Mouse (Mus musculus) forebrain, embryonic 10.5 days (tissue): ENCODE measurements at regions not wholly inside any gene's neighbourhood (a gene's known extent, or its start where the extent isn't known, plus 50 kb on each side); places are given as distances from the start of the nearest gene placed in this dataset.

Experiments
- DNase-seq: peaks from one replicate; pipeline ENCODE4 v3.0.0-alpha.2; 2017; ENCODE audit warnings: low spot score; ENCODE audit errors: extremely low spot score
- H3K27ac ChIP-seq: fragments of 300-500 bp; sonication (generic); 2 replicates; pipeline ENCODE4 v1.5.1; 2016; ENCODE audit warnings: mild to moderate bottlenecking
- H3K27me3 ChIP-seq: fragments of 300-500 bp; sonication (generic); 2 replicates; pipeline ENCODE4 v1.6.1; 2016; ENCODE audit warnings: mild to moderate bottlenecking; ENCODE audit not compliant: poor library complexity, severe bottlenecking
- H3K36me3 ChIP-seq: fragments of 300-500 bp; sonication (generic); replicated peaks from 2 replicates; pipeline ENCODE4 v1.6.1; 2016; ENCODE audit warnings: mild to moderate bottlenecking, moderate library complexity
- H3K4me1 ChIP-seq: fragments of 300-500 bp; sonication (generic); 2 replicates; pipeline ENCODE4 v1.6.1; 2016
- H3K4me3 ChIP-seq: fragments of 300-500 bp; sonication (generic); 2 replicates; pipeline ENCODE4 v1.5.1; 2016; ENCODE audit warnings: mild to moderate bottlenecking, moderate library complexity
- H3K9me3 ChIP-seq: fragments of 300-500 bp; sonication (generic); 2 replicates; pipeline ENCODE4 v1.6.1; 2016; ENCODE audit warnings: mild to moderate bottlenecking, moderate library complexity
- WGBS: fragments of 180-500 bp; shearing (Covaris S2); methylation state at CpG from one replicate; pipeline ENCODE4 v1.1.7; 2016; 5-methylcytosine and 5-hydroxymethylcytosine counted together

GRCm38 (mm10) chr13:60273331-60273730, 96.2 kb upstream of the Gas1 start:
- Histone ChIP-seq H3K4me3 (no peak overlapping the region), H3K9me3 (peaks cover 12% of the 10 kb centered on the region; the same call in 1 of the 2 replicates), H3K27me3 (no peaks in the 10 kb centered on the region), H3K36me3 (no peaks in the 10 kb centered on the region), H3K27ac (no peak overlapping the region), H3K4me1 (peaks cover 12% of the 10 kb centered on the region; the same call in 1 of the 2 replicates)
- no peak for DNase-seq
- WGBS, result 91% methylated on average over 7 of the region's 7 CpGs

DNA sequence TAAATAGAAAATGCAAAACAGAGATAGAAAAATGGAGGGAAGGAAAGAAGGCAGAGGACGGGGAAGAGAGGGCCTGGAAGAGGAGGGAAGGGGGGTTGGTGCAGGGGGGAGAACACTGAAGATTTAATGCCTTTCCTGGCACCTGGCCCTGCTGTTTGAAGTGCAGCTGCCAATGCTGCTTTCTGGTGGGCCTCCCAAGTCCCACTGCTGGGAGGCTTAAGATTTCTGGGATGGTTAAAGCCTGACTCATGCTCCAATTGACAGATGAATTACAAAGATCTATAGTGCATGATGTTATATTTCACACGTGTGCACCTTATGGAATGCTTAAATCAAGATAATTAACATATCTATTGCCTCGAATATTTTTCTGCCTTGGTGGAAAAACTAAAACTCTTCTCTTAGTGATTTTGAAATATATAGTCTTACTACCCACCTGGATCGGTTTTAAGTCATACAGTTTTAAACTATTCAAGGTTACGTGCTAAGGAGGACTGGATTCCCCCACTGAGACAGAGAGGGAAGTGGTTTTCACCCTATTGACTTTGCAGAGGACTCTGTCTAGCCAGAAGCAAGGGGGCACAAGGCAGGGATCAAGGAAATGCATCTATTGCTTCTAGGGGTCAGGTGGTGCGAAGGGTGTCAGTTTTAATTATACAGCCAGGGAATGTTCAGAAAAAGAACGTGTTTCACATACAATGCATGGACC, 105.5 kb upstream of the Gas1 start:
- DNase-seq, result no peak

DNA sequence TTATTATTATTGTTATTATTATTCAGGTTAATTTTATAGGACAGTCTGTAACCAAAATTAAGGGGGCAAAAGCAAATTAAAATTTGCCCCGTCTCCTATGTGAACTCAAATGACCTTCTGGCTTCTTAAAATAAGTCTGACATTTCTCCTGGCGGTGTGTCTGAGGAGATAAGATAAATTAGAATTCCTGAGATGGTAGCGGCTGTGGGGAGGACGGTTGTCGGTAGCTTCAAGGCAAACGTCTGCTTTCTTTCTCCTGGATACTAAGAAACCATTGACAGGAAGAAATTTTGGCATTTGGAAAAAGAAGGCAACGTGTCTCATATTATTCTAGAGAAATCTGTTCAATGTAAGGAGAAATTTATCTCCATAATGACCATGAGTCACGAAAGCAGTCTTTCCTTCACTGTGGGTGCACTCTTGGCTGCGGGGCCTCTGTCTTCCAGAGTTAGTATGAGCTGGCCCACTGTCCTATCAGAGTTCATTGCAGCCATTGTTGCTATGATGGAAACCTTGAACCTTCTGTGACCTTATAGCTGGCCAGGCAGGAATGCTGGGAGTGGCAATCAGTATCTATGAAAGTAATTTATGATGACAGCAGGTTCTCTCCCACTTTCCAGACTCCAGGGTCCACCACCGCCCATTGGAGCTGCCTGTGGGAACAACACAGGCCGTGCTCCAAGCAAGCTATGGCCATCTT, 109.5 kb upstream of the Gas1 start:
- peaks cover 9% of the 10 kb centered on the region; the same call in 1 of the 2 replicates for H3K4me1 ChIP-seq
- H3K36me3 ChIP-seq, result no peaks in the 10 kb centered on the region
- no peak for DNase-seq
- no peaks in the 10 kb centered on the region for H3K9me3 ChIP-seq
- H3K27me3 ChIP-seq, result no peaks in the 10 kb centered on the region
- no peak overlapping the region for H3K4me3 ChIP-seq
- 87% methylated on average over 11 of the region's 11 CpGs for WGBS
- no peak overlapping the region for H3K27ac ChIP-seq

More for the DNA sequence above, 105.5 kb upstream of the Gas1 start:
- WGBS, result 74% methylated on average over 7 of the region's 7 CpGs
- Histone ChIP-seq H3K27ac (no peak overlapping the region), H3K4me3 (no peak overlapping the region), H3K4me1 (peaks cover 9% of the 10 kb centered on the region; the same call in 1 of the 2 replicates), H3K9me3 (no peaks in the 10 kb centered on the region), H3K36me3 (no peaks in the 10 kb centered on the region), H3K27me3 (no peaks in the 10 kb centered on the region)

- H3K27ac ChIP-seq, result no peak overlapping the region
- no peak for DNase-seq
- no peaks in the 10 kb centered on the region for H3K27me3 ChIP-seq
- H3K4me3 ChIP-seq, result no peak overlapping the region
- H3K9me3 ChIP-seq, result no peaks in the 10 kb centered on the region
- WGBS, result 89% methylated on average over 3 of the region's 3 CpGs
- H3K36me3 ChIP-seq, result no peaks in the 10 kb centered on the region
- no peaks in the 10 kb centered on the region for H3K4me1 ChIP-seq
Measured at GRCm38 (mm10) chr13:60289650-60290049, 112.5 kb upstream of the Gas1 start.

GRCm38 (mm10) chr13:60290820-60291219, 113.7 kb upstream of the Gas1 start:
- H3K27me3 ChIP-seq, result no peaks in the 10 kb centered on the region
- no peak for DNase-seq
- H3K36me3 ChIP-seq, result no peaks in the 10 kb centered on the region
- H3K9me3 ChIP-seq, result no peaks in the 10 kb centered on the region
- WGBS, result 91% methylated on average over 4 of the region's 4 CpGs
- H3K27ac ChIP-seq, result no peak overlapping the region
- H3K4me3 ChIP-seq, result no peak overlapping the region
- 0 out of 2 replicates have a peak, but pooled peaks cover 6% of the 10 kb centered on the region for H3K4me1 ChIP-seq

DNA sequence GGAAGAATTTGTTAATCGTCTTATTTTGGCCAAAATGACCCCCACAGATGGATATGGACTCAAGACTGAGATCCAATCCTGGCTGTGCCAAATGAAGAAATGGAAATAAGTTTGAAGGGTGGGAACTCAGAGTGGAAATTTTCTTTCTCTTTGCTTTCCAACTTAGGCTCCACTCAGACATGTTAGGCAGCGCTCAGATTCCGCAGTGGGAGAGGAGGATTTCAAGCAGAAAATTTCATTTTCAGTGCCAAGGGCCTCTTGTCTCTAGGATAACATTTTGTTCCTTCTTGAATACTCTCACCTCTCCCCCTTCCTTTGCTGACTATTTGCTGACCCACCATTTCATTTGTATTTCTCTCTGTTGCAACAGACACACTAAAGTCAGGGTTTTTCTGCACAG, 114.2 kb upstream of the Gas1 start:
- no peak overlapping the region for H3K4me3 ChIP-seq
- no peak overlapping the region for H3K27ac ChIP-seq
- H3K36me3 ChIP-seq, result no peaks in the 10 kb centered on the region
- no peak for DNase-seq
- peaks cover 10% of the 10 kb centered on the region; the same call in 1 of the 2 replicates for H3K4me1 ChIP-seq
- no peaks in the 10 kb centered on the region for H3K27me3 ChIP-seq
- 95% methylated on average over 3 of the region's 3 CpGs for WGBS
- no peaks in the 10 kb centered on the region for H3K9me3 ChIP-seq

- DNase-seq, result peak; percentile 17
- no peaks in the 10 kb centered on the region for H3K27me3 ChIP-seq
- peak overlapping the region; percentile 25; the same call in 1 of the 2 replicates for H3K27ac ChIP-seq
- no peaks in the 10 kb centered on the region for H3K9me3 ChIP-seq
- peaks cover 18% of the 10 kb centered on the region; the same call in 1 of the 2 replicates for H3K4me1 ChIP-seq
- 62% methylated on average over 13 of the region's 13 CpGs for whole genome bisulfite sequencing
- no peak overlapping the region for H3K4me3 ChIP-seq
- no peaks in the 10 kb centered on the region for H3K36me3 ChIP-seq
Measured at GRCm38 (mm10) chr13:60296201-60296895, 119.2 kb upstream of the Gas1 start.

GRCm38 (mm10) chr13:60296896-60297275, 119.7 kb upstream of the Gas1 start:
- Histone ChIP-seq H3K4me1 (peaks cover 18% of the 10 kb centered on the region; the same call in 1 of the 2 replicates), H3K4me3 (no peak overlapping the region), H3K36me3 (no peaks in the 10 kb centered on the region), H3K9me3 (no peaks in the 10 kb centered on the region), H3K27me3 (no peaks in the 10 kb centered on the region), H3K27ac (no peak overlapping the region)
- no peak for DNase-seq
- WGBS, result 90% methylated on average over 6 of the region's 6 CpGs

- Histone ChIP-seq H3K4me1 (peaks cover 18% of the 10 kb centered on the region; the same call in 1 of the 2 replicates), H3K4me3 (no peak overlapping the region), H3K9me3 (no peaks in the 10 kb centered on the region), H3K27ac (no peak overlapping the region), H3K27me3 (no peaks in the 10 kb centered on the region), H3K36me3 (no peaks in the 10 kb centered on the region)
- no peak for DNase-seq
- WGBS, result 84% methylated on average over 2 of the region's 2 CpGs
Measured at GRCm38 (mm10) chr13:60298575-60298974, 121.4 kb upstream of the Gas1 start.

DNA sequence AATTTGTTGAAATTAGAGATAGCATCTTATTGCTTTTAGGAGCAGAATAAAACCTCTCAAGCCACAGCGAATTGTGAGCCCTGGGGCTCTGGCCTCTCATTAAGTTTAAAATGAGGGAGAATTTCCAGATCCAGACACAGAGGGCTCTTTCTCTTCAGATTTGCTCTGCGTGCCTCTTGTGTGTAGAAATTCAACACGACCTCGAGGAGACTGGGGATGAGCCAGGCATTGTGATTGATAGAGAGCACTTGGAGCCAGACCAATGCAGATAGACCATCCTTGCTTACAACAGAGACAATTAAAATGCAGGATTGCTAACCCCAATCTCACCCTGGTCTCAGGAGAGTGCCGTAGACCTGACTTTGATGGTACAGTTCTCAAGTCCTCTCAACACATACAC, 121.9 kb upstream of the Gas1 start:
- Histone ChIP-seq H3K4me3 (no peak overlapping the region), H3K9me3 (no peaks in the 10 kb centered on the region), H3K36me3 (no peaks in the 10 kb centered on the region), H3K27me3 (no peaks in the 10 kb centered on the region), H3K27ac (no peak overlapping the region), H3K4me1 (peaks cover 18% of the 10 kb centered on the region; the same call in 1 of the 2 replicates)
- DNase-seq, result no peak
- WGBS, result 73% methylated on average over 5 of the region's 5 CpGs

DNA sequence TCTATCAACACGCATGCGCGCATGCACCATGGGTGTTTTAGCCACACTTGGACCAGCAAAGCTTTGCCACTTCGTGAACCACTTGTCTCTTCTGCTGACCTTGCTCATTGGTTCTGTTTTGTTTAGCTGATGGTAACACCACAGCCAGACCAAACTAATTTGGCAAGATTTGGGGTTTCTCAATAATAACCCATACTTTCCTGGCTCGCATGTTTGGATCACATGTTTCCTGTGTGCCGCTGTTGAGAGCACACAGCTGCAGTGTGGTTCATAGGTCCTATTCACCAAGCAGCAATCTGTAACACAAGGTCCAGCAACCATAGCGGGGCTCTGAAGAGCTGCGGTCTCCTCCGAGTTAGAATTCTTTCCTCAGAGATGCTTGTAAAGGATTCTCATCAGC, 126.4 kb upstream of the Gas1 start:
- Histone ChIP-seq H3K9me3 (no peaks in the 10 kb centered on the region), H3K36me3 (no peaks in the 10 kb centered on the region), H3K4me3 (no peak overlapping the region), H3K27me3 (no peaks in the 10 kb centered on the region), H3K4me1 (peaks cover 9% of the 10 kb centered on the region), H3K27ac (no peak overlapping the region)
- 94% methylated on average over 9 of the region's 9 CpGs for WGBS
- no peak for DNase-seq

- no peak for DNase-seq
- 75% methylated on average over 1 of the region's 1 CpGs for WGBS
- H3K36me3 ChIP-seq, result no peaks in the 10 kb centered on the region
Measured at GRCm38 (mm10) chr13:60305028-60305810, 128.1 kb upstream of the Gas1 start.

More at GRCm38 (mm10) chr13:60305028-60305810, 128.1 kb upstream of the Gas1 start:
- no peak overlapping the region for H3K27ac ChIP-seq
- no peak overlapping the region for H3K4me3 ChIP-seq
- H3K27me3 ChIP-seq, result no peaks in the 10 kb centered on the region
- peaks cover 12% of the 10 kb centered on the region for H3K4me1 ChIP-seq
- H3K9me3 ChIP-seq, result no peaks in the 10 kb centered on the region
